Mouse (Mus musculus) heart, adult 8-10 months (tissue): ENCODE measurements at regions not wholly inside any gene's neighbourhood (a gene's known extent, or its start where the extent isn't known, plus 50 kb on each side); places are given as distances from the start of the nearest gene placed in this dataset.

ENCODE experiments used
- DNase-seq: peaks from one replicate; pipeline ENCODE4 v3.0.0; 2022; ENCODE audit warnings: low spot score

DNA sequence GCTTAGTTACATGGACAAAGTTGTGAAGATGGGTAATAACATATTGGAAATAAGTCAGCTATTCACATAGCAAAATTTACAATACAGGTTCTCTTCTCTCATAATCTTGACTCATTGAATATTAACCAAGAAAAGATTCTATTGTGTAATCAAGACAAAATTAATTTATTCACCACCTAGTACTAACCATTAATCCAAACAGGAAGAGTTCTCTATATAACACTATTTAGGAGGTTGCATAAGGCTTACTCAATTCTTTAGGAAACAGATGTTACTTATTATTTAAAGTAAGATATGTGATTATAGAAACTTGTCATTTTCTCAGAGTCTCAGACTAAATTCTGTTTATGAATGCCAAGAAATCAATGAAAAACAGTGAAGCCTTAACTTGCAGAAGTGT is 600.4 kb upstream of the Tusc1 start:
- no peak for DNase-seq

- DNase-seq: no peak
These were observed 591.8 kb upstream of the Tusc1 start for GRCm38 (mm10) chr4:93927117-93927516.

- DNase-seq: no peak
These were observed 589.1 kb upstream of the Tusc1 start for GRCm38 (mm10) chr4:93924402-93924801.

- no peak for DNase-seq
These were observed 551.3 kb upstream of the Tusc1 start for GRCm38 (mm10) chr4:93886631-93887030.

DNA sequence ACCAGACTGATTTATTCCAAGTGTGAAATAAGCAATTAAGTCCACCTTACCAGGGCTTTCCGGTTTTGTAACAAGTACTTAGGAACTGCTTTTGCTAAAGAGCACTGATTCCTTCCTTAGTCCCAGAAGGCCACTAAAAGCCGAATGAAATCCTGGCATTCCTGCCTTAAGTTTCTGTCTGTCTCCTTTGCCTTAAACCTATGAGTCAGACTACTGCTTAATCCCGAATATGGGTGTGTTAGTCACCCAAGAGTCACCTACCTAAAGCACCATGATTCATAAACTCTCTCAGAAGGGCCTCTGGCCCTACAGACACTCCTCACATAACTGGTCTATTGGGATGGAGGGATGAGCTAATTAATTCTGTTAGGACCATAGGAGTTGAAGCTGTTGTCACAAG is 546.0 kb upstream of the Tusc1 start:
- no peak for DNase-seq

- no peak for DNase-seq
These were observed 544.1 kb upstream of the Tusc1 start for GRCm38 (mm10) chr4:93879351-93879872.

DNA sequence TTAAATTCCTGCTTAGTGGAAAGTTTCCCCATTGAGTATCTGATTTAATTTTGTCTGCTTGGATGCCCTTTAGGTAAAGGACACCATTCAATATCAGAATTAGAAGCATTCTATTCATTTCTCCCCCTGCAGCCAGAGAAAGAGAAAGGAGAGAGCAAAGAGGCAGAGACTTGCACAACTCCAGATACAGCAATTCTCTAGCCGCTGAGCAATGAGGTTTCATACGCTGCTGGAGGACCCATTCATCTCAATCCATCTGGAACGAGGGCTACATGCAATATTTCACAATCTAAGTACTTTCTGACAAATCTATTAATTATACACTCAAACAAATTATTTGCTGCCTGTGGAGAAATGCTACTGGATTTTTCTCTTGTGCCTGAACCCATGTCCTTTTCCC is 538.0 kb upstream of the Tusc1 start:
- no peak for DNase-seq

DNA sequence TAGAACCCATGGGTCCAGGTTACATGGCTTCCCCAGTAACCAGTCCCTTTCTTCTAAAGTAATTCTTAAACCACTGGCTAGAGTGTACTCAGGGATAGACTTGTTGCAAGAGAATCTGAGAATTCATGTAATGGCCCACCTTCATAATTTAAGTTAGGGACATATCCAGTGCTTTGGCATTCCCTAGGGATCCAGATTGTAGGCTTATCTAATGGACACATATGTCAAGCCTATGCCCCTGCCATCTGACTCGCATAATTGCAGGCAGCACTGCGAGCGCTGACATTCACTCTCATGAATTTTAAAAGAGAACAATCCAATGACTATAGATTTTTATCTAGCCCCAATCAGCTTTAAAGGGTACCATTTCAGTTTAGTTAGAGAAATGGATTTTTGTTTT is 518.1 kb upstream of the Tusc1 start:
- DNase-seq: no peak

- DNase-seq: no peak
These were observed 513.9 kb upstream of the Tusc1 start for GRCm38 (mm10) chr4:93849178-93849577.

DNA sequence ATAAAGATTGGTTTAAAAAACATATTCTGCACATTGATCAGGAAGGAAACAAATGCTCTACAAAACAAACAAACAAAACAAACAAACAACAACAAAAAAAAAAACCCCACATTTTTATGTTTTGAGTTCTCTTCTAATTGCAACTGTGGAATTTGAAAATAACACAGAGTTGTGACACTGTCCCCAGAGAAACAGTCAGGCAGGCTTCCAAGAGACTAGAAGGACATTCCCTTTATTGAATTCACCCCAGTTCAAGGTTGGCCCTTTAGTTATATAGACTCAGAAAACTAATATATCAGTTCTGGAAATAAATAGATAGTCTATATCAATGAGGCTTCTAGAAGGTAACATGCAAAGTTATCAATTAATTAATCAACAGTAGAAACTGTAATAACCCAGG is 495.4 kb upstream of the Tusc1 start:
- no peak for DNase-seq

GRCm38 (mm10) chr4:93793104-93793503 is 457.8 kb upstream of the Tusc1 start:
- DNase-seq: no peak

- DNase-seq: no peak
These were observed 454.8 kb upstream of the Tusc1 start for GRCm38 (mm10) chr4:93790157-93790556.

- DNase-seq: no peak
These were observed 419.2 kb upstream of the Tusc1 start for GRCm38 (mm10) chr4:93754497-93754896.

DNA sequence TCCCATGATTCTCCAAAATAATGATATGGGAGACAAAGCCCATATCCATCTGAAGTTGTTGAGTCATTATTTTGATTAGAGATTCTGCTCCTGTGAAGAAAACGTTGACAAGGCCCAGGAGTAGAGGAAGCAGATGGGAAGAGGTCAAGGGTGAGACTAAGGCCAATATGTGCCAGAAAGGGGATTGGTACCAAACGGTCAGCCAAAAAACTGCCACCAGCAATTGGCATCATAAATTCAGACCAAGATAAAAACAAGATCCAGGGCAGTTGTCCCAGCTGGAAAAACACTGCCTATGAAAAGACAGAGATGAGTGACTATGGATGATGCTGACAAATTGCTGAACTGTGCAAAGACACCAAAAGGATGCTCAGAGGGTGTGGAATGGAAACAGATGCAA is 411.0 kb upstream of the Tusc1 start:
- DNase-seq: no peak

DNA sequence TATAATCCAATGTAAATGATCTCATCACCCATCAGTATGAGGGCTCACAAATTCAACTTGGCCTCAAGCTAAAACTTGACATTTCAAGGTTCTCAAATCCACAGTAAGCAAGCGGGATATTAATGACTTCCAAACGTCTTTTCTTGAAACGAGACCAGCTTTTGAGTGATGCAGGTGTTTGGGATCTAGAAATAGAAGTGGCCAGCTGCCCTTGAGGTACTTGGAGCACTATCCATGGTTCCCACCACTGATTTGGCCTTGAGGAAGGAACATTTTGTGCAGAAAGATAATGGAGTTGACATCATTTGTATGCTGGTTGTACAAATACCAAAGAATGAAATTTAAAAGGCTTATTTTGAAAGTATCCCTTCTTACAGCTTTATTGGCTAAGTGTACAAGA is 378.4 kb upstream of the Tusc1 start:
- peak; percentile 55 for DNase-seq

DNA sequence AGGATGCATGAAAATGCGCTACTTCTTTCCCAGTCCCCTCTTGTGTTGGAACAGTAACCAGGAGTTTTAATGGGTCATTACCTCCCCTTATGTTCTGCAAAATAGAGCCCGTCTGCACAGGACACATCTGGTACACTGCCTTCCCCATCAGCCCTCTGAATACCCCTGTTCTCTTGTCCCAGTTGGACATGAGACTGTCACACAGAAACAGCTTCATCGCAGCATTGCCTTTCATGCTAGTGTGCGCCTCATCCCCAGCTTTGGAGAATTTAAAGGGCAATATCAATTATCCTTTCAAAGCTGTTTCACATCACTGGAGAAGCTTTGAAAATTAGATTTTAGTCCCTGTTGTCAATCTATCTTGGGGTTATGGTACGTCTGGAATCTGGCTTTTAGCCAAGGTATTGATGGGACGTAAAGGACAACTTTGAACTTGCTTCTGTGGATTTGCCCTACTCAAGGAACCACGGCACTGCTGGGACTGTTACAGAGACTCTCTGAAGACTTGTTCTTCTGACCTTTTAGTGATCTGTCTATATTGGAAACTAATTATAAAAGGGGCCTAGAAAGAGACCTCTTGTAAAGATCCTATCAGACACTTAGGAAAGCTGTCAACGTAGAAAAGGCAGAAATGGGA is 341.2 kb upstream of the Tusc1 start:
- DNase-seq: no peak

- no peak for DNase-seq
These were observed 340.6 kb upstream of the Tusc1 start for GRCm38 (mm10) chr4:93675739-93676402.

- no peak for DNase-seq
These were observed 333.7 kb upstream of the Tusc1 start for GRCm38 (mm10) chr4:93669050-93669449.

DNA sequence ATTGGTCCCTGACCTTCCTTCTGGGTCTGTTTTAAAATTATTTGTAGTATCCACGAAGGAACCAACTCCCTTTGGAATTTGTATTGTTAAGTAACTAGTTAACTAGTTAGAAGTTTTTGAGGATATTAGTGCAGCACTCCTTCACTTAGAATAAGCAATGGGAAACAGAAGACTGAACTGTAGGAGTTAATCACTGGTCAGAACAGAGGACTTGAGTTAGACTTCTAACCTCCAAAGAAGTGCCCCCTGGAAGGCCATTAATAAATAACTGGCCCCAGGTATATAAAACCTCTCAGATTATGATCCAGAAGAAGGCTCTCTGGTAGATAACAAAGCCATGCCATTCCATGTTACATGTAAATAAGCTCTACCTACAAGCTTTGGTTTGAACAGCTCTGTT is 329.0 kb upstream of the Tusc1 start:
- DNase-seq: no peak

GRCm38 (mm10) chr4:93638207-93638606 is 302.9 kb upstream of the Tusc1 start:
- no peak for DNase-seq

DNA sequence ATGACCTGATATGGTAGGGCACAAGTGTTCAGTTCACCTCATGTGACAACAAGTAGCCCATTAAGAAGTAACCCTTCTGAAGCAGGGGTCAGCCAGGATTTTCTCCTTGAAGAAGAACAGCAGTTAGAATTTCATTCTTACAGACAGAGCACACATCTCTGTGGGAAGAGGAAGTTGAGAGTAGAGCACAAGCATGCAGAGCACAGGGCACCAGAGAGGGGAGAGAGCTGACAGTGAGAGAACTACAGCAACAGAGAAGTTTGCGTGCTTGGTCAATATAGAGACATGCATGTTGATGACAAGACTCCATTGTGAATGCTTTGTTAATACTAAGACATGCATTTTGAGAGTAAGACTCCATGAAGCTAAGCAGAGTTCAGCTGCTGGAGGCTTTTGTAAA is 263.2 kb upstream of the Tusc1 start:
- no peak for DNase-seq

GRCm38 (mm10) chr4:93584328-93584727 is 249.0 kb upstream of the Tusc1 start:
- no peak for DNase-seq

DNA sequence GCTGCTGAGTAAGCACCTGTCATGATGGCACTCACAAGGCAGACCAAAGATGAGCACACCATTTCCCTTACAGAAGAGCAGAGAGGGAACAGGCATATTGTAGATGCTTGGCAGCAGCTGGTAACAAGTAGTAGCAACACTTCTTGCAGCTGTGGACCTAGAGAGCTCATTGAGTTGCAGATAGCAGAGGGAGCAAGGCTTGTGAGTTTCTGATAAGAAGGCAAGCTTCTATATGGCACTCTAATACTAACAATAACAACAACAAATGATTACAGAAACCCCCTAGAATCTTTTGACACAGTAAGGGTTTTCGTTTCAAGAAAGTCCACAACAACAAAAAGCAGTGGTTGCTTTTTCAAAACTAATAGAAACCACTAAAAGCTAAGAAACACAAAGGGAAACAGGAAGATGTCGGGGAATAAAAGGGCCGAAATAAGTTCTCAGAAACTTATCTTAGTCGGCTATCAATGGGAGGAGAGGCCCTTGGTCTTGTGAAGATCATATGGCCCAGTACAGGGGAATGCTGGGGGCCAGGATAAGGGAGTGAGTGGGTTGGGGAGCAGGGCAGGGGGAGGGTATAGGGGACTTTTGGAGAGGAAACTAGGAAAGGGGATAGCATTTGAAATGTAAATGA is 248.5 kb upstream of the Tusc1 start:
- no peak for DNase-seq
